Mouse (Mus musculus): ENCODE results near the gene Ints1.

Ints1 gene

DNA sequence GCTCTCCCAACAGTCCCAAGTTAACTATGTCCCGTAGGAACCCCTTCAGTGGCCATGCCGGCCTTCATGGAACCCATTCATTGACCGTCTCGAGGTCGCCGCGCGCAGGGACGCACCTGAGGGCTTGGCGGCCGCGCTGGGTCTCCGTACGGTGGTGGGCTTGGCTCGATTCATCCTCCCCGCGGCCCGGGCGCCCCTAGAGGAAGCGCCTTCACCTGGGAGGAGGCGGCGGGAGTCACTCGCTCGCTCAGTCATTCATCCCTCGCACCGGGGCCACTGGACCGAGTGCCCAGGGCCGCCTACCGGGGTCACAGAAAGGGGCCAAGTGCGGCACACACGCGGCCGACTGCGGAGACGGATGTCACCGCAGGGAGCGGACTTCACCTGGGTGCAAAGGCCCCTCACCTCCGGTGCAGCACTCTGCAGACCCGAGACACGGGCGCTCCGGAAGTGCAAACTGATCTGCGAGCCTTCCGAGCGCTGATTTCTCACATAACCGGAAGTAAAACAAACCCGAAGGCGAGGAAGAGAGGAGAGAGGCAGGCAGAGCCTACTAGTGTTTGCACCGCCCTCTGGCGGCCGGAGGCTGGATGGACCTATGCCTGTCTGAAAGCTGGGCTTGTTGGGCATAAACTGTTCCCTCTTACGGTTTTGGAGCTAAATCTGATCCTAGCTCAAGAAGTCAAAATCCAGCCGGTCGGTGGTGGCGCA lies at the start of gene Ints1:
Ints1 (minus strand) TSS at position 459 of the 711 bp plus-strand sequence.
- in situ Hi-C loops (cut with MboI, MseI): no loop called here

DNA sequence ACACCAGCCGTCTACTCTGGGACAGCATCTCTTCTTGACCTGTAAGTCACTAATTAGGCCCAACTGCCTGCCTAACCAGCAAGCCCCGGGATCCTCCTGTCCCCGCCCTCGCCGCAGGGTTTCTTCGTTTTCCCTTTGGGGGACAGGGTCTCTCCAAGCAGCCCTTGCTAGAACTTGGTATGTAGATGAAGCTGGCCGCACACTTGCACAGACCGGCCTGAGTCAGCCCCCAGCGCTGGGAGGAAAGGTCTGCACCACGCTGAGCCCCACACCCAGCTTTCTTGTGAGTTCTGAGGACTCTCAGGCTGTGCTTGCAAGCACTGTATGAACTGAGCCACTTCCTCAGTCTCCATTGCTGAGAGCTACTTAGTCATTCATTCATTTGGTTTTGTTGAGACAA lies 49.1 kb upstream of the Ints1 start:
- in situ Hi-C loops (cut with MboI, MseI): no loop called here

DNA sequence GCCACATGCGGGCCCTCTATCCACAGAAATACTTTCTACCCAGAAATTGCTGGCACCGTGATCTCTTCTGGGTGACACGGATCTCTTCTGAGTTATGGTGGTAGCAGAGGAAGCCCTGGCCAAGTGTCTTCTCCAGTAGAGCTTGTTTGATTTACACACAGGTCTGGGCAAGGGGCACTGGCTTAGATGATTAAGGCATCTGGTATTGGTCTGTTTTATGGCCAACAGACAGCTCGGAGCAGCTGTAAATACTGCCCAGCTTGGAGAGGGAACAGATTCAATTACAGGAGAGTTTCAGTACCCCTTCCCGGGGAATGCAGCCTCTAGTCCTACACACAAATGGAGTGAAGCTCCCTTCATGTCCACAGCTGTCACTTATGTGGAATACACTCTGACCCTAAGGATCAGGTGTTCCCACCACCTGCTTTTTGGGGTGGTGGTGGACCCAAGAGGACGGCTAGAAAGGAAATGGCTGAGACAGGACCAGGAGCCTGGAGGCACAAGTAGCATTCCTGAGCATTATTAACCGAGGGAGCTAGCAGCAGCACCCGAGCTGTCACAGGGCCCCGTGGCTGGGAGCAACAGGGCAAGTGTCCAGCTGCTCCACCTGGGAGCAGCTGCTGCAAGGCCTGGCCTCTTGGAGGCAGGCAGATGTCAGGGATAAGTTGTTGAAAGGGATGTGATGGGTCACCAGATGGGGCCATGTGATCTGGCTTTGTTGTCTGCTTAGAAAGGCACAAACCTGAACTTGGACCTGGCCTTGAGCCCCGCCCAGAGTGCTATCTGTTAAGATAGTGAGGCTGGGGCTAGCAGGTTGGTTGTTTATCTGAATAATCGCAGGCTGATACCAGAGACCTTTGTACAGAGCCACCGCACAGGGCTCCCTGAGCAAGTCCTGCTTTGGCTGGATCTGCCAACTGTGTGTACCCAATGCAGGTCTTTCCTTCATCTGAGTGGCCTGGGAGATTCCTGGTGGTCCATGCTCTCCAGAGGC lies 46.3 kb upstream of the Ints1 start:
- in situ Hi-C loops (cut with MboI, MseI): no loop called here

DNA sequence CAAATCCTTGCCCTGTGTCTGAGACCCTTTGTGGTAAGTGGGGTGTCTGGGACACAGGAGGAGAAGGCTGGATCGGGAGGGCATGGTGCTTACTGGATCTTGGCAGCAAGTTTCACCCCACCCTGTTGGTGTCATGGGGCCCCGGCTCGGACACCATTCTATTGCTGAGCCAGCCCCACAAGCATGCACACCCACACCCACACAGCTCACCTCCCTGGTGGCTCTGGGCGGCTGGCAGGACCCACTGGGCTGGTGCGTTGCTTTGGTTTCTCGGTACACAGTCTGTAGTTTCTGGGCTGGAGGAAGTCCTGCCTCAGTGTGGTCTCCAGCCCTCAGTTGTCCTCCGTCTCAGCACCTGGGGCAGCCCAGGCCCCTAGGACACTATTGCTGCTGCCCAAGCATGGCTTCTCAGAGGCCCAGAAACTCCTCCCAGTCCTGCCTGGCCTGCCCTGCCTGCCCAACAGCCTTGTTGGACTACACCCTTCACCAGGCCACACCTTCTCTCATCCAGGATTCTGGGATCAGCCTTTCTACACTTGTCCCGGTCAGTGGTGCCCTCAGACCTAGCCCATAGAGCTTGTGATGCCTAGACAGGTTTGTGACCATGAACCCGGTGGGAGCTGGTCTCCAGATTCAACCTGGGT lies 44.2 kb upstream of the Ints1 start, which contains the start of gene Tmem184a:
Tmem184a (minus strand) TSS at position 380 of the 644 bp plus-strand sequence.
- in situ Hi-C loops (cut with MboI, MseI): no loop called here

DNA sequence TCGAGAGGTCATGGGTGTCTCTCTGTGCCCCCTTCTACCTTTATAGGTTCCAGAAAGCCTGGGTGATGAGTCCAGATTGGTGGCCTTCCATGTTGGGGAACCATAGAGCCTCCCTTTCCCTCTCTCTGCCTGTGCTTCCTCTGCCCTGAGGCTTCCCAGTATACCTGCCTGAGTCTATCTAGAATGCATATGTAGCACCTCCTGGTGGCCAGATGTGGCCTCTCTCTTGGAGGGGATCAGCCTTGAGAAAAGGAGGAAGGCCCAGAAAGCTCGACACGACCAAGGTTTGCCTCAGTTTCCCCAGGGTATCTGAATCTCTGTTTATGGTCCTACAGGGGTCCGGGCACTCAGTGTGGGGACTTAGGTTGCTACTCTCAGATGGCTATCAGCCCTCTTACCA lies 43.3 kb upstream of the Ints1 start:
- in situ Hi-C loops (cut with MboI, MseI): no loop called here

DNA sequence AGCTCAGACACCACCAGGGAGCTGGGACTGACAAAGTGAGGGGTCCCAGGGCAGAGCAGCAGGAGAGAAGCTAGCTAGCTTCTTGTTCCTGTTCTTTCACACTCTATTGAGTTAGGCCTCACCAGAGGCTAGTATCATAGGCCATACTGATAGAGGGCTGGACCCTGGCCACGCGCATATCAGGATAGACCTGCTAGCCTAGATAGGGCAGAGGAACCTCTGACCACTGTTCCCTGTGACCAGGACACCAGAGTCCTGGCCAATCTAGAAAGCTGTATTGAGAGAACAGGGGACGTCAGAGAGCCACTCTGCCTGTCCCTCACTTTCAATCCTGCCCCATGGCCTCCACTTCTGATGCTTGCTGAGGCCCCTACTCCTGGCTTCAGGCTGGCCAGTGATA lies 42.6 kb upstream of the Ints1 start:
- in situ Hi-C loops (cut with MboI, MseI): no loop called here

DNA sequence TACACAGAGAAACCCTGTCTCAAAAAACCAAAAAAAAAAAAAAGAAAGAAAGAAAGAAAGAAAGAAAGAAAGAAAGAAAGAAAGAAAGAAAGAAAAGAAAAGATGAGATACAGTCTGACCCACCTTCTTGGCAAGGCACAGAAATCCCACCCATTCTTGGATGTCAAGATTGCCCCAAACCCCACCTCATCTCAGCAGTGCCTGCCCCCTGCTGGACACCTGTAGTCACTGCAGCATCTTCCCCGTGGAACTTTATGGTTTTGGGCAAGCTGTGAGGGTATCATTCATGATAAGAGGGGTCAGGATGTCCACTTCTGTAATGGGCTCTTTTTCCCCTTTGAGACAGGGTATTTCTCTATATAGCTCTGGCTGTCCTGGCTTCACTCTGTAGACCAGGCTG lies 41.8 kb upstream of the Ints1 start:
- in situ Hi-C loops (cut with MboI, MseI): no loop called here

DNA sequence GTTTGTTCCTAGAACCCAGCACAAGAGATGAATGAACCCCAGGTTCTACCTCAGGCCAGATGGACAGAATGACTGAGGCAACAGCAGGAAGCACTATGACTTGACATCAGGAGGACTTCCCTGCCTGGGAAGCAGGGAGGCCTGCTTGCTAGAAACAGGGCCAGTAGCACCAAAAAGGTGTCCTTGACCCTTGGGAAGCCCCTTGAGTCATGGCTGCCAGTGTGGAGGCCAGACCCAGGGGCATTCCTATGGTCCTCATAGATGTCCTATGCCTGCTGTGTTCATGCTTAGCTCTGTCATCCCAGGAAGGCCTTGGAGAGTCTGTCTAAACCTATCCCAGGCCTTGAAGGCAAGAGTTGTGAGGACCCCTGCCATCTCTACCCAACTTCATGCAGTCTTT lies 41.0 kb upstream of the Ints1 start:
- in situ Hi-C loops (cut with MboI, MseI): no loop called here

DNA sequence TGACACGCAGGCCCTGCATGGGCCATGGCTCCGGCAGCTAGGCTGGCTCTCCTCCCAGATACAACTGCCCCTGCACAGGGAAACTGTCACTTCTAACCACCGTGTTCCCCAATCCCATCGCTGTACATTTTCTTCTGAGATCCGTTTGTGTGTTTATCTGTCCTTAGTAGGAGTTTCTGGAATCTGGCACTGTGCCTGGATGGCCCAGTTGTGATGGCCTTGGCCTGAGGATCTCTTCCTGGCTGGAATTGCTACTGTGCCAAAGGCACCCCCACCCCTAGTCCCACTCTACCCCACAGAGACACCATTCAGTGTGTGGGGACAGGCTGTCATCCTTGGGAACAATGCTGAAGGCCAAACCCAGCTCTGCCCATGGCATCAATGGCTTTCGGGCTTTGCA lies 40.5 kb upstream of the Ints1 start:
- in situ Hi-C loops (cut with MboI, MseI): no loop called here

DNA sequence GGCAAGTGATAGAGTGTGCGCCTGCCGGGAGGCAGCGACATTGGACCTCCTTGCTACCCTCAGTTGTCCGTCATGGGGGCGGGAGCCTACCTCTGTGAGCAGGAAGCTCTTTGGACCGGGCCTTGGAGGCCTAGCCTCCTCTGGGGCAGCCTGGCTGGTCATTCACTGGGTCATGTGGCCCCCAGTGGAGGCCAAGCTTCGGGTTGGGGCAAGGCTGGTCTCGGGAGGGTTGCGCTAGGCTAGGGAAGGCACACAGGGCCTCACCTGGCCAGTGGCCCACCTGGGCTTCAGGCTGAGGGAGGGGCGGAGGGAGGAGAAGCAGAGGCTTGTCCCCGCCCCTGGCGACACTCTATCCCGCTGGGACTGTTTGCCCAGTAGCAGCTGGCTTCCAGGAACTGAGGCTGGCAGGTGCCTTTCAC lies 38.5 kb upstream of the Ints1 start:
- in situ Hi-C loops (cut with MboI, MseI): loop anchor here (5.0 kb wide), 1 partner anchor 753 kb away; the partner anchor contains the start of gene Grifin

DNA sequence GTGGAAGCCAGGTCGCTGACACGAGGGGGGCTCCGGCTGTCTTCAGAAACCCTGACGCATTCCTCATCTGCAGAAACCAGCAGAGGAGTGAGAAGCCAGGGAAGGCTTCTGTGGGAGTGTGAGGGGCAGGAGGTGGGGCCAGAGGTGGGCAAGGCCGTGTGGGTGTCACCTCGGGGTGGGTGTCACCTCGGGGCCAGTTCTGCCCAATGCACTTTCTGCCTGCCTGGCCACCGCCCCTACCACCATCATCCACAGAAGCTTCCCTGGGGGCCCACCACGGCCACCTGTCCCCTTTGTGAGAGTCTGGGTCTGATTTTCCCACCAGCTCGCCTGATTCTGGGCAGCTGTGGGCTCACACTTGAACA lies 37.6 kb upstream of the Ints1 start:
- in situ Hi-C loops (cut with MboI, MseI): loop anchor here (5.0 kb wide), 1 partner anchor 754 kb away; the partner anchor contains the start of gene Grifin

DNA sequence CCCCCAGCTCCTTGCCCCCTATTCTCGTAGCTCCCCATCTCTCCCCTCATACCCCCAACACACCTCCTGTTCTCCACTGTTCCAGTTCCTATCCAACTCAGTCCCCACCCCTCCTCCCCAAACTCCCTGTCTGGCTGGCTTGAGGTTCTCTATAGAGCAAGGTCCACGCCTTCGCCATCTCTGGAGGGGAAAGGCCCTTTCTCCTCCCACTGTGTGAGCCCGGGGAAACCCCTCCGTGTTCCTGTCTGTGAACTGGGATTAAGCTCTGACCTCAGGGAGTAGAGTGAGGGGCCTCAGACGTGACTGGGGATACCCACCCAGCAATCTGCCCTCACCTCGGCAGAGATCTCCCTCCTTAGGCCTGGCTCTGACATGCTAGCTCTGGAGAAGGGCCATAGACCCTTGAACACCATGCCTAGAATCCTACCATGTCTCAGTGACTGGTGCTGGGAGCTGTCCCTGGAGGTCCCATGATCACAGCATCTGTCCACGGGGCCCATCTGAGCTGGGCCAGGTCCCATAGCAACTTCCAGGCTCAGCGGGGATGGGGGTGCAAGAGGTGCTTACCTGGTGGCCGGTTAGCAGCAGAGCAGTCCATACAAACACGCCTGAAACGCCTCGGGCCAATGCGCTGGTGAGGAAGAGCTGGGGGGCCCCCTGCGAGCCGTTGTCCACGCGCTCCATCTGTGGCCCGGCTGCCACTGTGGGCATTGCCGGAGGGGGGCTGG lies 37.1 kb upstream of the Ints1 start:
- in situ Hi-C loops (cut with MboI, MseI): loop anchor here (5.0 kb wide), 1 partner anchor 755 kb away; the partner anchor contains the start of gene Grifin

DNA sequence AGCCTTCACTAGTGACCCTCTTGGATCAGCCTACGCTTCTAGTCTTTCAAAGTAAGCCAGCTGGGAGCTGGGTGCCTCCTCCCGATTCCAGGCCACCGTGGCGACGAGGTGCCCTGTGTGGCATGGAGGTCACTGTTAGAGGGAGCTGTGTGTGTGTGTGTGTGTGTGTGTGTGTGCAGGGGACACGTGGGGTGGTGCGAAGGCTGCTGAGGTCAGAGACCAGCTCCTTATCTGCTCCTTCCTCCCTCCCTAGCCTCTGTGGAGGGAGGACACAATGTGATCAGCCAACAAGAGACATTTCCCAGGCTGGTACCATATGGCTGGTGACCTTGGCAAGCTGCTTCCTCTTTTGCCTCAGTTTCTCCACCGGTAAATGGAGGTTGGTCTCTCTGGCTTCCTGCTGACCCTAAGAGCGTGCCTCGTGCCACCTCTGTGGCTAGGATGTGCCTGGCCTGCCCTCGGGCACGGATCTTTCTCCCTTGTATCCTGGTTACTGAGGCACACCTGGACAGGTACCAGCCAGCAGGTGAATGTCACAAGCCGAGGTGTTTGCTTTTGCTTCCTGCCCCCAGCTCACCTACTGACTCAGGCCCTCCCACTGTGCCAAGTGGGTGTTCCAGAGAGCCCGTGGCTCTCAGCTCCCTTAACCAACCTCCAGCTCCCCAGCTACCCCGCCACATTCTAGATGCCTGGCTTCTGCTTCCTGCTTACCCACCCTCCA lies 36.4 kb upstream of the Ints1 start:
- in situ Hi-C loops (cut with MboI, MseI): loop anchor here (5.0 kb wide), 1 partner anchor 755 kb away; the partner anchor contains the start of gene Grifin

DNA sequence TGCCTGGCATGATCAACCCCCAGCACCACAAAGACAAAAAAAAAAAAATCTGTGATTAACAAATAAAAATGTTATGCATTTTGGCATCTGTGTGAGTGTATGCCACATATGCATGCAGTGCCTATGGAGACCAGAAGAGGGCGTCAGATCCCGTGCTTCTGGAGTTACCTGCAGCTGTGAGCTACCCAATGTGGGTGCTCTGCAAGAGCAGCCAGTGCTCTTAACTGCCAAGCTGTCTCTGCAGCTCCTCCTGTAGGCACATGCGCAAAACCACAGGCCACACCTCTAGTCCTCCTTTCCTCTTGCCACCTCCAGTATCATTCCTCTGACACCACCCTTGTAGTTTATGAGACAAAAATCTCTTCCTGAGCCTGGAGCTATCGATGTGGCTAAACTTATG lies 33.9 kb upstream of the Ints1 start:
- in situ Hi-C loops (cut with MboI, MseI): no loop called here

DNA sequence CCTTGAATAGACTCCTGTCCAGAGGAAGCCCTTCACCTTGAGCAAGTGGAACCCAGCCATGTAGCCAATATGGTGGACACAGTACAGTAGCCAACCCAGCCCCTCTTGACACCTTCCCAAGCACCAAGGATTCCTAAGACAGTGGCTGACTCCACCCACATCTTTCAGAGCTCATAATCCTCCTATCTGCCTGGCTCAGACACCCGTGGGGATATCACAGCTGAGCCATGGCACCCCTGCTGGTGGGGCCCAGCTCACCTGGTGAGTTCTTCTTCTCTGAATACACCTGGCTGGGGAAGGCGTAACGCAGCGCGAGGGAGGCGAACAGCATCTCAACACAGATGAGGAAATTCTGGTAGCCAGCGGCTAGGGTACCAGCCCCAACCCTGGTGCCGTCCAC lies 30.4 kb upstream of the Ints1 start:
- in situ Hi-C loops (cut with MboI, MseI): no loop called here

DNA sequence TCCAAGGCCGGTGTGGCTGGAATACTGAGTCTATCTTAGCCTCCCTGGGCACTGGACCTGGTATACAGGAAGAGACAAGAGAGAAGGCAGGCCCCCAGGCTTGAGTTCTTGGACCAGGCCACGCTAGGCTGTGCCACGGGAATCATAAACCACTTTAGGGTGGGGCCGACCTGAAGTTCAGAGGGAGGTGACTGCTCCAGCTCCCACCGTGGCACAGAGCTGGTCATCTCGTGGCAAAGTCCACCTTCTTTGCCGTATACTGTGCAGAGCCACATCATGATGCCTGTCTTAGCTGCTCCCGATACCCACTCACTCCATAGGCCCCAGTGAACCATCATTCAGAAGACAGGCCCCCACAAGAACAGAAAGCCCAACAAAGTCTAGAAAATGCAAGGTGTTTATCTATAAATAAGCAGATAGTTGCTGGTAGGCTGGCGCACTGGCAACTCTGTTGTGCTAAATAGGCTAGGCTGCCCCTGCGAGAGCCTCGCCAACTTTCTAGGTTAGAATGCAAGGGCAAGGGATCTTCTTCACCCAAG lies 29.2 kb upstream of the Ints1 start:
- in situ Hi-C loops (cut with MboI, MseI): no loop called here

DNA sequence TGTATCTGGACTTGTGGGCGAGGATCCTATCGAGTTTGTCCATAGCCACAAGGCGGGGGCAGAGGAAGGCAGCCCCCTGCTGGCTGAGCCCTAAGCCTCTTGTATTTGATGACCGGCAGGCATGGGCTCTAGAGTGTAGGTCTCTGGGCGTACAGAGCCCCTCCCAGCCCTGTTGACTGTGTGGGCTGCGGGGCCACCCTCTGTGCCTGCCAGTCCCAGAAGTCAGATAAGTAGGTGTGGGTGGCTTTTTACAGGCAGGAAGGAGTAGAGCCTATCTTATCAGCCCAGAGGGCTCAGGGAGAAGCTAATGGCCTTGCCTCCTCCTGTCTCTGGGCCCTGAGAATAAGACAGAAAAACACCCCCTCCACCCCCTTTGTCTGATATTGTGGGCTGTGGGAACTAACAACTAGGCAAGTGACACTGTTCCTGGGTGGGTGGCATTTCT lies 28.7 kb upstream of the Ints1 start:
- in situ Hi-C loops (cut with MboI, MseI): no loop called here

DNA sequence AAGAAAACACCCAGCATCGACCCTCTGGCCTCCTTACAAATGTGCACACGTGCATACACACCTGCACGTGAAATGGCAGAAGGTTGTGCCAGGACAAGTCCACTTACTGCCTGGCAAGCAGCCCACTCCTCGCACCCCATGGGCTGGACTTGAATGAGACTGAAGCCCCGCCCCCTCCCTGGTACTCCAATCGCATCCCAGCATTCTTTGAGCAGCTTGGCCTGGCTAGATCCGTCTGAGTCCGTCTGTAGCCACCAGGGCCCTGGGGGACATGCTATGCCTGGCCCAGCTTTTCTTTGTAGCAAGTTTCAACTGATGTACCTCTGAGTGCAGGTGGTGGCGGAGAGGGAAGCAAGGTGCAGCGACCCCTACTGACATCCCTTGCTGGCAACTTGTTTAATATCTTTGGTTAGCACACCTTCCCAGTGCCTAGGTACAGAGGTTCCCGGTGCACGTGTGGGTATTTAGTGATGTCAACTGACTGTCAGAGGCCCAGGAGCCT lies 28.2 kb upstream of the Ints1 start:
- in situ Hi-C loops (cut with MboI, MseI): no loop called here

DNA sequence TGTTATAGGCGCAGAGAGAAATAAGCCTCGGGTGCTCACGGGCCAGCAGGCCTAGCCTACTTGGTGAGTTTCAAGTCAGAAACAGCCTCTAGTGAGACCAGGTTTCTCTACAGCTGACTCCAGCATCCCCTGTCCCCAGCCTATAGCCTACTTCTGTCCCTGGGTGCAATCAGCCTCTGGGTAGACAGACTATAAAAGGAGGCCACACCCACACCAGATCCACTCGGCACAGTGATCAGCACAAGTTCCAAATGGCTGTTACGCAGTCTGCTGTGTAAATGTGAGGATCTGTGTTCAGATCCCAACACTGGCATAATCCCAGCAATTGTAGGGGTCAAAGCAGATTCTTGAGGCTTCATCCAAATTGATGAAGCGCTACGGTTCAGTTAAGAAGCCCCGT lies 27.7 kb upstream of the Ints1 start:
- in situ Hi-C loops (cut with MboI, MseI): no loop called here

DNA sequence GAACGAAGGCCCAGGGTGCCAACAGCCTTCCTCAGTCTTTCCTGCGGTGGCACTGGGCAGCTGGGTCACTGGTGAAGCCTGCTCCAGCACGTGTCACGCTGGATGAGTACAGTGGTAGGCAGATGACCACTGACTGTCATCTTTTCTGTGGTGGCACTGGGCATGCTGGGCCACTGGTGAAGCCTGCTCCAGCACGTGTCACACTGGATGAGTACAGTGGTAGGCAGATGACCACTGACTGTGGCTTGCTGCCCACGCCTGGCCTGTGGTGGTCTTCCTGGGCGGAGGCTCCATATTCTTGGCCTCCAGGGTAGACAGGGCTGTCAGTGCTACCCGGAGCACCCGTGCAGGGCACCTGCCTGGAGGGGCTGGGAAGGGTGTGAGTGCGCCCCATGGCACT lies 26.4 kb upstream of the Ints1 start:
- in situ Hi-C loops (cut with MboI, MseI): no loop called here
